Mouse (Mus musculus) G1E (cell line): Measurements from ENCODE around the gene Ndufv3. TPM values are rescaled to one million over a fixed set of nuclear protein-coding genes. Genes with fewer than 3 reads are reported as not detected.
"Not testable (repeated sequence)": the region's sequence is repeated elsewhere in the genome, so short reads cannot be mapped to it uniquely, and the experiment has no call there.

ENCODE experiments used
- ATAC-seq: 2 replicates; pipeline ENCODE4 v1.8.0; 2016; ENCODE audit warnings: mild to moderate bottlenecking; ENCODE audit not compliant: insufficient number of reproducible peaks, poor library complexity, low FRiP score, severe bottlenecking; ENCODE audit errors: extremely low read depth
- DNase-seq: peaks from one replicate; pipeline ENCODE4 v3.0.0; 2012; ENCODE audit warnings: low spot score
- H3K27me3 ChIP-seq: 2 replicates; pipeline ENCODE4 v1.6.1; 2012; ENCODE audit warnings: mild to moderate bottlenecking, low read length, inconsistent platforms; ENCODE audit not compliant: insufficient read depth
- H3K36me3 ChIP-seq: replicated peaks from 2 replicates; pipeline ENCODE3; 2012; ENCODE audit warnings: mild to moderate bottlenecking, inconsistent platforms
- H3K4me1 ChIP-seq: 2 replicates; pipeline ENCODE4 v1.6.1; 2012; ENCODE audit warnings: low read depth, low read length, inconsistent platforms, mixed read lengths; ENCODE audit not compliant: insufficient read depth
- H3K4me3 ChIP-seq: 2 replicates; pipeline ENCODE4 v1.5.1; 2012; ENCODE audit warnings: low read depth, mild to moderate bottlenecking, inconsistent platforms, low read length, moderate library complexity, mixed read lengths
- H3K9me3 ChIP-seq: replicated peaks from 2 replicates; pipeline ENCODE4 v1.6.1; 2012; ENCODE audit warnings: inconsistent platforms
- CTCF ChIP-seq: IDR thresholded peaks from 2 replicates; pipeline ENCODE4 v1.5.1; 2012; ENCODE audit warnings: low read depth, low read length, inconsistent platforms, mixed read lengths
- GATA1 ChIP-seq: IDR thresholded peaks from 2 replicates; pipeline ENCODE4 v1.6.1; 2012; ENCODE audit warnings: borderline replicate concordance, low read length, inconsistent platforms, mixed read lengths
- GATA2 ChIP-seq: IDR thresholded peaks from 2 replicates; pipeline ENCODE4 v1.6.1; 2012; ENCODE audit warnings: low read depth, low read length, inconsistent platforms, borderline replicate concordance
- POLR2AphosphoS5 ChIP-seq: IDR thresholded peaks from 2 replicates; pipeline ENCODE4 v1.6.1; 2012; ENCODE audit warnings: low read depth, low read length, inconsistent platforms; ENCODE audit not compliant: insufficient replicate concordance
- TAL1 ChIP-seq: conservative IDR thresholded peaks from 2 replicates; pipeline ENCODE4 v1.6.1; 2012; ENCODE audit warnings: low read depth, low read length, inconsistent platforms, mixed read lengths
- polyA plus RNA-seq: library from polyadenylated mRNA; stranded (reverse); fragments of >175 nt; gene quantifications from 2 replicates; pipeline ENCODE4 v1.2.3, GENCODE M21; 2012
- total RNA-seq, 2 experiments: library from RNA; stranded (forward) in 1 of 2; stranded (reverse) in 1 of 2; fragments of 200-1000 nt in 1 of 2; fragments of >200 nt in 1 of 2; fragmentation: Nextera tagmentation in 1 of 2; gene quantifications; 2 replicates each; pipeline ENCODE4 v1.2.3; 2014 to 2017

Ndufv3 gene
- total and polyA plus RNA-seq, 3 experiments: 180 to 713 (median 693) TPM

- Histone ChIP-seq H3K27me3 (peaks cover 35% of the 10 kb centered on the region), H3K4me1 (no peaks in the 10 kb centered on the region), H3K4me3 (no peak overlapping the region), H3K36me3 (no peaks in the 10 kb centered on the region), H3K9me3 (no peaks in the 10 kb centered on the region)
- ATAC-seq: no peak
- no peak for TF ChIP-seq GATA2
- no peak for TF ChIP-seq CTCF
- TF ChIP-seq POLR2AphosphoS5: no peak
- TF ChIP-seq TAL1: no peak
- no peak for TF ChIP-seq GATA1
- no peak for DNase-seq
Observed at GRCm38 (mm10) chr17:31541460-31541831, 21.5 kb downstream of the Ndufv3 start.

DNA sequence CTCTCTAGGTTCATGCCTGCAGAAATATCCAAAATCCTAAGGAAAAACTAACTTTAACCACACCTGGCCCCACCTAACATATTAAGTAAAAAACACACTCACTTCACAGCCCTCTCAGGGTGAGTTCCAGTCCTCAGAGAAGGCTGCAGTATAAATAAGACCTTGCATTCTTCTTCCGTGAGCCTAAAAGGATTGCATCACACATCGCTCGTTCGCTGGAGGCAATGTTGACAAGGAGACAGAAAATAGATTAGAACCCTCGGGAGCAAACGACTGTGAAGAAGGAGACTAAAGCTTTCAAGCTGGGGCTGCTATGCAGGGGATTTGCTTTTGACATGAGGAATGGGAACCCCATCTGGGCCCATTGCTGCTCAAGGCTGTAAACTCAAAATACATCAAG, 23.7 kb downstream of the Ndufv3 start:
- no peak for ATAC-seq
- DNase-seq: no peak

GRCm38 (mm10) chr17:31546444-31547196, 26.7 kb downstream of the Ndufv3 start:
- no peaks in the 10 kb centered on the region for H3K9me3 ChIP-seq
- TF ChIP-seq POLR2AphosphoS5: no peak
- no peaks in the 10 kb centered on the region for H3K36me3 ChIP-seq
- ATAC-seq (no peak), DNase-seq (no peak)
- no peak overlapping the region for H3K4me3 ChIP-seq
- peaks cover 25% of the 10 kb centered on the region for H3K27me3 ChIP-seq
- H3K4me1 ChIP-seq: no peaks in the 10 kb centered on the region

More for the DNA sequence above, 23.7 kb downstream of the Ndufv3 start:
- Histone ChIP-seq H3K4me3 (no peak overlapping the region), H3K36me3 (no peaks in the 10 kb centered on the region), H3K4me1 (no peaks in the 10 kb centered on the region), H3K9me3 (no peaks in the 10 kb centered on the region), H3K27me3 (peaks cover 27% of the 10 kb centered on the region)
- TF ChIP-seq TAL1 (no peak), CTCF (no peak), POLR2AphosphoS5 (no peak), GATA2 (no peak), GATA1 (no peak)

- no peaks in the 10 kb centered on the region for H3K9me3 ChIP-seq
- no peaks in the 10 kb centered on the region for H3K36me3 ChIP-seq
- no peak overlapping the region for H3K4me3 ChIP-seq
- ATAC-seq (no peak), DNase-seq (no peak)
- H3K4me1 ChIP-seq: no peaks in the 10 kb centered on the region
- peaks cover 25% of the 10 kb centered on the region for H3K27me3 ChIP-seq
- TF ChIP-seq CTCF (no peak), GATA1 (no peak), TAL1 (no peak), POLR2AphosphoS5 (no peak)
Observed at GRCm38 (mm10) chr17:31547974-31548373, 28.1 kb downstream of the Ndufv3 start.

GRCm38 (mm10) chr17:31549389-31549788, 29.5 kb downstream of the Ndufv3 start:
- TF ChIP-seq CTCF: no peak
- TF ChIP-seq GATA1: no peak
- no peak for TF ChIP-seq POLR2AphosphoS5
- TF ChIP-seq GATA2: no peak
- no peak for TF ChIP-seq TAL1
- DNase-seq (no peak), ATAC-seq (no peak)
- no peaks in the 10 kb centered on the region for H3K36me3 ChIP-seq
- H3K27me3 ChIP-seq: peaks cover 16% of the 10 kb centered on the region
- no peak overlapping the region for H3K4me3 ChIP-seq
- H3K9me3 ChIP-seq: no peaks in the 10 kb centered on the region
- no peaks in the 10 kb centered on the region for H3K4me1 ChIP-seq

DNA sequence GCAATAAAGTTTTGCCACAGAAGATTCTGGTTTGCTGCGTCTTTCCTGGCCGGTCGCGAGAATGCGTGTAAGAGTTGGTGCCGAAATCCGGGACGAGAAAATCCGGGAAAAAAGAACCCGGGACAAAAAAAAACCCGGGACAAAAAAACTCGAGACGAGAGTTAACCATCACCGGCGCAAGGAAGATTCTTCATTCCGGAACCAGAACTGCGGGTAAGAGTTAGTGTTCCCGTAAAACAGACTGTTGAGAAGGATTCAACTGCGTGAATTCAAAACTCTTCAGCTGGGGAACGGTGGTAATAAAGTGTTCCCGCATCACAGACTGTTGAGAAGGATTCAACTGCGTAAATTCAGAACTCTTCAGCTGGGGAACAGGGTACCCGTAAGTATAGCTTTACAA, 32.7 kb downstream of the Ndufv3 start:
- not testable (repeated sequence) for DNase-seq, ATAC-seq, H3K36me3 ChIP-seq, H3K9me3 ChIP-seq, H3K4me3 ChIP-seq, H3K4me1 ChIP-seq
- peaks cover 17% of the 10 kb centered on the region for H3K27me3 ChIP-seq

DNA sequence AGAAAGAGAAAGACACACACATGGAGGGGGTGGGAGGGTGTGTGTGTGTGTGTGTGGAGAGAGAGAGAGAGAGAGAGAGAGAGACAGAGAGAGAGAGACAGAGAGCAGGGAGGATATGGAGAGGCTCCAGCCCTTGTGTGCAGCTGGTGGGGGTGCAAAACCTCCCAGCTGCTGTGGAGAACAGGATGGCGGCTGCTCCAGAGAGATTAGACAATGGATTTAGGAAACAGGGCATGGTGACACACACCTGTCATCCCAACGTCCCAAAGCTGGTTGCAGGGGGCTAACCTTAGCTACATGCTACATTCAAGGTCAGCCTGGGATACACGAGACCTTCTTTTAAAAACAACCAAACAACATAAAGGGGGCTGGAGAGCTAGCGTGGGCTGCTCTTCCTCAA, 36.3 kb downstream of the Ndufv3 start:
- no peak for ATAC-seq

More for the DNA sequence above, 36.3 kb downstream of the Ndufv3 start:
- Histone ChIP-seq H3K4me3 (no peak overlapping the region), H3K27me3 (peaks cover 12% of the 10 kb centered on the region; the same call in 1 of the 2 replicates), H3K4me1 (peaks cover 12% of the 10 kb centered on the region), H3K36me3 (no peaks in the 10 kb centered on the region), H3K9me3 (no peaks in the 10 kb centered on the region)
- TF ChIP-seq CTCF (no peak), TAL1 (no peak), POLR2AphosphoS5 (no peak), GATA1 (no peak), GATA2 (no peak)
- no peak for DNase-seq
